ENCODE assay signal across 13 mouse cellular contexts in the genomic region with DNA sequence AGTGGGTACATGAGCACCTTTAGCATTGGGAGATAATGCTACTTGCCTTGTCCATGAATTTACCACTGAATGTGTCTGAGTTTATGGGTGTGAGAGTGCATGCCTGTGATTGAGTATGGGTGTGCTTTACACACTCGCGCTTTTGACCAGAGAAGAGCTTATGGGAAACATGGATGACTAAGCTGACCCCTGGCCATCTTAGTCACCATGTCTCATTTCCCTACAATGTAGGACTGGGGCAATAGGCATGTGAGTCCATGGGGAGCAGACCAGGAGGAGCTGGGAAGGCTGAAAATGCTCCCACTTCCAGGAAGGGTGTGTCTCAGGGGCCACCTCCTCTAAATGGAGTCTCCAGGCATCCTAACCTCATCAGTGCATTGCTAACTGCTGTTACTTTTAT. TPM values are rescaled to one million over a fixed set of nuclear protein-coding genes. Genes with fewer than 3 reads are reported as not detected.
DNase-seq lines count a peak whose midpoint lies in the region; ATAC-seq and TF ChIP-seq lines count a peak whose summit lies in the region.
"Had no signal": no experiment of that assay in that cellular context is flagged by ENCODE, and none has a peak within 500 bp of the region (broad histone marks: within the 10 kb centered on the region; RNA-seq: fewer than 3 reads in every experiment).

No protein-coding gene starts in this region.

- peaks cover 100% of the 10 kb centered on the region for H3K27me3 ChIP-seq in embryonic facial prominence, embryonic 14.5 days (replicated peaks; ENCODE audit: control insufficient read depth, insufficient read depth, low read length)
- peaks cover 93% of the 10 kb centered on the region for H3K27me3 ChIP-seq in hindbrain, embryonic 12.5 days
- peaks cover 18% of the 10 kb centered on the region for H3K27me3 ChIP-seq in midbrain, embryonic 16.5 days (ENCODE audit: control insufficient read depth, insufficient read depth, low read depth, low read length)

- 10% methylated on average over 2 of the region's 2 CpGs for WGBS in embryonic facial prominence, embryonic 14.5 days
- WGBS in hindbrain, embryonic 12.5 days, result 11% methylated on average over 2 of the region's 2 CpGs
- WGBS in midbrain, embryonic 16.5 days, result 21% methylated on average over 2 of the region's 2 CpGs

- H3K9ac ChIP-seq in embryonic facial prominence, embryonic 14.5 days (ENCODE audit: low read depth, low read length), result no peak overlapping the region
- H3K9ac ChIP-seq in hindbrain, embryonic 12.5 days, result peak overlapping the region; percentile 89
- H3K9ac ChIP-seq in midbrain, embryonic 16.5 days (ENCODE audit: low read depth, low read length), result peak overlapping the region; percentile 87

- no peak for ATAC-seq in embryonic facial prominence, embryonic 14.5 days (ENCODE audit: low read depth)
- ATAC-seq in hindbrain, embryonic 12.5 days (ENCODE audit: low FRiP score), result no peak
- no peak for ATAC-seq in midbrain, embryonic 16.5 days

- no peak overlapping the region for H3K4me3 ChIP-seq in embryonic facial prominence, embryonic 14.5 days (ENCODE audit: low read depth, low read length)
- peak overlapping the region; percentile 58 for H3K4me3 ChIP-seq in hindbrain, embryonic 12.5 days
- H3K4me3 ChIP-seq in midbrain, embryonic 16.5 days (ENCODE audit: low read depth, low read length), result peak overlapping the region; percentile 54
- no peak overlapping the region for H3K4me3 ChIP-seq in gastrocnemius, adult 2 months

- no peak for TF ChIP-seq CTCF in gastrocnemius, adult 2 months (IDR thresholded peaks at IDR 0.05)

- DNase-seq in NIH3T3 (ENCODE audit: low read depth), result peak; percentile 88
- DNase-seq in embryonic facial prominence, embryonic 14.5 days (ENCODE audit: low spot score), result no peak
- no peak for DNase-seq in spleen, adult 18-20 months
- no peak for DNase-seq in ovary, adult 18-20 months (ENCODE audit: low spot score)
- no peak for DNase-seq in gastrocnemius, adult 2 months
- DNase-seq: kidney, adult 9 months; retina, postnatal 1 day had no signal

- H3K36me3 ChIP-seq in embryonic facial prominence, embryonic 14.5 days (ENCODE audit: control insufficient read depth, insufficient read depth, low read length), result no peaks in the 10 kb centered on the region
- peaks cover 6% of the 10 kb centered on the region; the same call in 1 of the 2 replicates for H3K36me3 ChIP-seq in hindbrain, embryonic 12.5 days
- H3K36me3 ChIP-seq in midbrain, embryonic 16.5 days (ENCODE audit: control insufficient read depth, insufficient read depth, low read length), result no peaks in the 10 kb centered on the region
- H3K36me3 ChIP-seq: G1E had no signal

- H3K4me1 ChIP-seq in embryonic facial prominence, embryonic 14.5 days (ENCODE audit: control insufficient read depth, insufficient read depth, low read length), result 0 out of 2 replicates have a peak, but pooled peaks cover 4% of the 10 kb centered on the region
- H3K4me1 ChIP-seq in hindbrain, embryonic 12.5 days, result peaks cover 39% of the 10 kb centered on the region
- peaks cover 30% of the 10 kb centered on the region for H3K4me1 ChIP-seq in midbrain, embryonic 16.5 days (ENCODE audit: control insufficient read depth, insufficient read depth, low read length)

- no peaks in the 10 kb centered on the region for H3K9me3 ChIP-seq in embryonic facial prominence, embryonic 14.5 days (ENCODE audit: control insufficient read depth, low read length)
- no peaks in the 10 kb centered on the region for H3K9me3 ChIP-seq in hindbrain, embryonic 12.5 days (replicated peaks)
- H3K9me3 ChIP-seq in midbrain, embryonic 16.5 days (replicated peaks; ENCODE audit: control insufficient read depth, low read length, poor library complexity, severe bottlenecking), result no peaks in the 10 kb centered on the region
- H3K9me3 ChIP-seq: G1E had no signal

- intact Hi-C loops in gastrocnemius, adult 2 months (cut with DNase I), result no loop called here

- H3K4me2 ChIP-seq in embryonic facial prominence, embryonic 14.5 days (ENCODE audit: low read depth, low read length), result peak overlapping the region; percentile 4; the same call in 1 of the 2 replicates
- H3K4me2 ChIP-seq in hindbrain, embryonic 12.5 days (replicated peaks), result peak overlapping the region; percentile 64
- H3K4me2 ChIP-seq in midbrain, embryonic 16.5 days (ENCODE audit: low read length), result peak overlapping the region; percentile 61

- no peak overlapping the region for H3K27ac ChIP-seq in embryonic facial prominence, embryonic 14.5 days (replicated peaks; ENCODE audit: low read depth, low read length)
- peak overlapping the region; percentile 97 for H3K27ac ChIP-seq in hindbrain, embryonic 12.5 days
- H3K27ac ChIP-seq in midbrain, embryonic 16.5 days (ENCODE audit: low read length), result peak overlapping the region; percentile 94
- no peak overlapping the region for H3K27ac ChIP-seq in gastrocnemius, adult 2 months

RNA-seq across cellular contexts. Expression of a gene that starts 44.4 kb away (rescaled TPM):
- 4.1 and 7.6 TPM in 2 replicates for polyA plus RNA-seq in embryonic facial prominence, embryonic 14.5 days (2014; fragmentation: Nextera tagmentation; extraction: Ambion mirVana)
- 0.23 and 0.25 TPM in 2 replicates for polyA plus RNA-seq in hindbrain, embryonic 12.5 days (2016; fragmentation: Nextera tagmentation; extraction: Ambion mirVana)
- 0.18 and 0.21 TPM in 2 replicates for polyA plus RNA-seq in midbrain, embryonic 16.5 days (2015; fragmentation: Nextera tagmentation; extraction: Ambion mirVana)
- not detected for total RNA-seq in gastrocnemius, adult 2 months (2021)
- total RNA-seq: G1E; granulocyte monocyte progenitor cell, adult 5-6 weeks; layer of hippocampus, postnatal 14 days had no signal
- polyA plus RNA-seq: G1E; heart, postnatal 0 days had no signal

Comparison
In these comparisons a context has a peak if more than half of its experiments do, and no peak if none do; other contexts are left out.
1. H3K27ac ChIP-seq: peak in hindbrain, embryonic 12.5 days (single experiment) and midbrain, embryonic 16.5 days (single experiment); none in embryonic facial prominence, embryonic 14.5 days (single experiment) and gastrocnemius, adult 2 months (single experiment).
2. H3K4me2 ChIP-seq: peak in every context shown above with its lines; median percentile 64 in hindbrain, embryonic 12.5 days; 61 in midbrain, embryonic 16.5 days; 4 in embryonic facial prominence, embryonic 14.5 days.
3. H3K4me3 ChIP-seq: peak in hindbrain, embryonic 12.5 days (single experiment) and midbrain, embryonic 16.5 days (single experiment); none in embryonic facial prominence, embryonic 14.5 days (single experiment) and gastrocnemius, adult 2 months (single experiment).